Mouse (Mus musculus): ENCODE measurements around the gene Cant1. TPM values are rescaled to one million over a fixed set of nuclear protein-coding genes. Genes with fewer than 3 reads are reported as not detected.
A peak's percentile ranks its signal among the peaks of the same experiment; 100 is the strongest.

Cant1 gene
- polyA plus RNA-seq, 1 experiment from 2014 or later, result 9.9 TPM

- no peak for ATAC-seq (ENCODE audit: insufficient read depth)
- Histone ChIP-seq H3K4me3 (replicated peaks) (no peak overlapping the region), H3K27me3 (peaks cover 8% of the 10 kb centered on the region; the same call in 1 of the 2 replicates), H3K27ac (replicated peaks) (no peak overlapping the region), H3K4me2 (no peak overlapping the region), H3K36me3 (replicated peaks) (no peaks in the 10 kb centered on the region), H3K9me3 (replicated peaks) (no peaks in the 10 kb centered on the region), H3K9ac (no peak overlapping the region), H3K4me1 (replicated peaks) (no peaks in the 10 kb centered on the region)
- WGBS (ENCODE audit: insufficient replicate concordance), result 46% methylated on average over 4 of the region's 4 CpGs
Observed at GRCm38 (mm10) chr11:118447346-118447745, 28.5 kb upstream of the Cant1 start.

- Histone ChIP-seq H3K27ac (replicated peaks) (no peak overlapping the region), H3K9me3 (replicated peaks) (no peaks in the 10 kb centered on the region), H3K4me2 (no peak overlapping the region), H3K27me3 (peaks cover 8% of the 10 kb centered on the region; the same call in 1 of the 2 replicates), H3K9ac (no peak overlapping the region), H3K36me3 (replicated peaks) (no peaks in the 10 kb centered on the region), H3K4me3 (replicated peaks) (no peak overlapping the region), H3K4me1 (replicated peaks) (no peaks in the 10 kb centered on the region)
- peak; percentile 41; the same call in 1 of the 2 replicates for ATAC-seq (ENCODE audit: insufficient read depth)
- 7% methylated on average over 3 of the region's 3 CpGs for WGBS (ENCODE audit: insufficient replicate concordance)
Observed at GRCm38 (mm10) chr11:118445843-118446242, 27.0 kb upstream of the Cant1 start.

GRCm38 (mm10) chr11:118443201-118443970, 24.5 kb upstream of the Cant1 start:
- 32% methylated on average over 11 of the region's 11 CpGs for WGBS (ENCODE audit: insufficient replicate concordance)
- no peak for ATAC-seq (ENCODE audit: insufficient read depth)

GRCm38 (mm10) chr11:118442691-118443090, 23.8 kb upstream of the Cant1 start:
- Histone ChIP-seq H3K9ac (no peak overlapping the region), H3K36me3 (replicated peaks) (no peaks in the 10 kb centered on the region), H3K4me2 (no peak overlapping the region), H3K27me3 (peaks cover 8% of the 10 kb centered on the region; the same call in 1 of the 2 replicates), H3K9me3 (replicated peaks) (no peaks in the 10 kb centered on the region), H3K4me3 (replicated peaks) (no peak overlapping the region), H3K27ac (replicated peaks) (no peak overlapping the region), H3K4me1 (replicated peaks) (no peaks in the 10 kb centered on the region)
- no peak for ATAC-seq (ENCODE audit: insufficient read depth)
- WGBS (ENCODE audit: insufficient replicate concordance), result 68% methylated on average over 13 of the region's 13 CpGs

More at GRCm38 (mm10) chr11:118443201-118443970, 24.5 kb upstream of the Cant1 start:
- Histone ChIP-seq H3K36me3 (replicated peaks) (no peaks in the 10 kb centered on the region), H3K4me1 (replicated peaks) (no peaks in the 10 kb centered on the region), H3K27ac (replicated peaks) (no peak overlapping the region), H3K4me3 (replicated peaks) (no peak overlapping the region), H3K4me2 (no peak overlapping the region), H3K9ac (no peak overlapping the region), H3K27me3 (peaks cover 8% of the 10 kb centered on the region; the same call in 1 of the 2 replicates), H3K9me3 (replicated peaks) (no peaks in the 10 kb centered on the region)

- Histone ChIP-seq H3K36me3 (replicated peaks) (no peaks in the 10 kb centered on the region), H3K27ac (replicated peaks) (no peak overlapping the region), H3K9ac (no peak overlapping the region), H3K27me3 (no peaks in the 10 kb centered on the region; the same call in none of the 2 replicates), H3K4me1 (replicated peaks) (no peaks in the 10 kb centered on the region), H3K4me3 (replicated peaks) (no peak overlapping the region), H3K4me2 (no peak overlapping the region), H3K9me3 (replicated peaks) (no peaks in the 10 kb centered on the region)
- no peak for ATAC-seq (ENCODE audit: insufficient read depth)
- WGBS (ENCODE audit: insufficient replicate concordance), result 46% methylated on average over 11 of the region's 11 CpGs
Observed at GRCm38 (mm10) chr11:118438665-118439414, 20.0 kb upstream of the Cant1 start.

GRCm38 (mm10) chr11:118436471-118436935, 17.6 kb upstream of the Cant1 start:
- Histone ChIP-seq H3K4me1 (replicated peaks) (no peaks in the 10 kb centered on the region), H3K4me3 (replicated peaks) (no peak overlapping the region), H3K9me3 (replicated peaks) (no peaks in the 10 kb centered on the region), H3K27ac (replicated peaks) (no peak overlapping the region), H3K36me3 (replicated peaks) (no peaks in the 10 kb centered on the region), H3K9ac (no peak overlapping the region), H3K27me3 (no peaks in the 10 kb centered on the region; the same call in 1 of the 2 replicates), H3K4me2 (no peak overlapping the region)
- no peak for ATAC-seq (ENCODE audit: insufficient read depth)
- WGBS (ENCODE audit: insufficient replicate concordance), result 41% methylated on average over 6 of the region's 6 CpGs

- no peak overlapping the region for H3K27ac ChIP-seq (replicated peaks)
Observed at GRCm38 (mm10) chr11:118434093-118434492, 15.2 kb upstream of the Cant1 start.

GRCm38 (mm10) chr11:118433398-118433868, 14.5 kb upstream of the Cant1 start:
- Histone ChIP-seq H3K4me3 (replicated peaks) (no peak overlapping the region), H3K27ac (replicated peaks) (no peak overlapping the region), H3K9ac (no peak overlapping the region), H3K9me3 (replicated peaks) (no peaks in the 10 kb centered on the region), H3K4me2 (no peak overlapping the region), H3K27me3 (peaks cover 15% of the 10 kb centered on the region), H3K4me1 (replicated peaks) (no peaks in the 10 kb centered on the region), H3K36me3 (replicated peaks) (no peaks in the 10 kb centered on the region)
- WGBS (ENCODE audit: insufficient replicate concordance), result 48% methylated on average over 10 of the region's 10 CpGs
- ATAC-seq (ENCODE audit: insufficient read depth), result no peak

More at GRCm38 (mm10) chr11:118434093-118434492, 15.2 kb upstream of the Cant1 start:
- no peaks in the 10 kb centered on the region for H3K4me1 ChIP-seq (replicated peaks)
- H3K9ac ChIP-seq, result no peak overlapping the region
- peaks cover 8% of the 10 kb centered on the region for H3K27me3 ChIP-seq
- WGBS (ENCODE audit: insufficient replicate concordance), result 27% methylated on average over 13 of the region's 13 CpGs
- no peaks in the 10 kb centered on the region for H3K36me3 ChIP-seq (replicated peaks)
- no peak overlapping the region for H3K4me2 ChIP-seq
- ATAC-seq (ENCODE audit: insufficient read depth), result no peak
- H3K9me3 ChIP-seq (replicated peaks), result no peaks in the 10 kb centered on the region
- H3K4me3 ChIP-seq (replicated peaks), result no peak overlapping the region

- no peak overlapping the region for H3K27ac ChIP-seq (replicated peaks)
- H3K9me3 ChIP-seq (replicated peaks), result no peaks in the 10 kb centered on the region
- no peak overlapping the region for H3K4me3 ChIP-seq (replicated peaks)
- no peaks in the 10 kb centered on the region for H3K4me1 ChIP-seq (replicated peaks)
- no peaks in the 10 kb centered on the region for H3K36me3 ChIP-seq (replicated peaks)
- WGBS (ENCODE audit: insufficient replicate concordance), result 64% methylated on average over 16 of the region's 16 CpGs
- no peak for ATAC-seq (ENCODE audit: insufficient read depth)
- H3K27me3 ChIP-seq, result peaks cover 30% of the 10 kb centered on the region
- H3K9ac ChIP-seq, result no peak overlapping the region
- no peak overlapping the region for H3K4me2 ChIP-seq
Observed at GRCm38 (mm10) chr11:118431100-118431948, 12.4 kb upstream of the Cant1 start.

- H3K27ac ChIP-seq (replicated peaks), result no peak overlapping the region
- no peaks in the 10 kb centered on the region for H3K4me1 ChIP-seq (replicated peaks)
- no peak overlapping the region for H3K4me2 ChIP-seq
- no peaks in the 10 kb centered on the region for H3K36me3 ChIP-seq (replicated peaks)
- H3K9ac ChIP-seq, result no peak overlapping the region
- ATAC-seq (ENCODE audit: insufficient read depth), result no peak
- H3K4me3 ChIP-seq (replicated peaks), result no peak overlapping the region
- WGBS (ENCODE audit: insufficient replicate concordance), result 45% methylated on average over 4 of the region's 4 CpGs
- H3K27me3 ChIP-seq, result peaks cover 34% of the 10 kb centered on the region
- no peaks in the 10 kb centered on the region for H3K9me3 ChIP-seq (replicated peaks)
Observed at GRCm38 (mm10) chr11:118430291-118430885, 11.5 kb upstream of the Cant1 start.

All from liver, embryonic 15.5 days (tissue).